Mouse (Mus musculus): ENCODE measurements around the gene Trip12. TPM values are rescaled to one million over a fixed set of nuclear protein-coding genes. Genes with fewer than 3 reads are reported as not detected.

Gene Trip12
- total RNA-seq, 2 experiments from 2014 or later, result 233 to 236 TPM

DNA sequence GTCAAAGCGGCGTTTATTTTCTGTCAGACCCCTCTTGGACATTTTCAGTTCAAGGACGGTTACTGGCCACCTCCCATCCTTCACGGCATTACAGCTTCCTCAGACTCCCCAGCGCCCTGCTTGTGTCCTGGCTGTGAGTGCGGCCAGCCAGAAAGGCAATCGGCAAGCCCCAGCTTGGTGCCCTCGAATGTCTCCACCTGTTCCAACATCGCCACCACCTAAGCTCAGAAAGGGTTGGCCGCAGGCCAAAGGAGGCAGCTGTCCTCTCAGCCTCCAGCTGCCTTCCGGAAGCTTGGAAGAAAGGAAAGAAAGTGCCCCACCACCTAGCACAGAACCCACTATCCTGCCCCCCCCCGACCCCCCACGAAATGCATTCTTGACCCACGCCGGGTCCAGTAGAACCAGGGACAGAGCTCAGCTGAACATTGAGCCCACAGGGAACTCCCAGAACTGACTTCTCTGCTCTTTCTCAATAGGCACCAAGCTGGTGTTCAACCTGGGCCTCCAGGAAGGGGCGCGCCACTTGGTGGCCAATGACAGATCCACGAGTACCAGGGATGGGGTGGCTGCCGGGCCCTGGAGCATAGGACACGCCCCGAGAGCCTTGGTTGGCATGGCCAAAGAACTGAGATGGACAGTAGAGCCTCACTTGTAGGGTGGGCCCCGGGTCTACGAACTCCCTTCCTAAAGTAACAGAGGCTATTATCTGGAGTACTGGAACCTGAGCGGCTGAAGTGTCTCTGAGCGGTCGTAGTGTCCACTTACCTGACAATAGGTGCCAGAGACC lies 145.4 kb downstream of the Trip12 start:
- intact Hi-C loops (cut with DNase I), result loop anchor here (10.0 kb wide), 2 partner anchors 260 to 970 kb away; no protein-coding TSS in a partner anchor
- DNase-seq, result no peak

DNA sequence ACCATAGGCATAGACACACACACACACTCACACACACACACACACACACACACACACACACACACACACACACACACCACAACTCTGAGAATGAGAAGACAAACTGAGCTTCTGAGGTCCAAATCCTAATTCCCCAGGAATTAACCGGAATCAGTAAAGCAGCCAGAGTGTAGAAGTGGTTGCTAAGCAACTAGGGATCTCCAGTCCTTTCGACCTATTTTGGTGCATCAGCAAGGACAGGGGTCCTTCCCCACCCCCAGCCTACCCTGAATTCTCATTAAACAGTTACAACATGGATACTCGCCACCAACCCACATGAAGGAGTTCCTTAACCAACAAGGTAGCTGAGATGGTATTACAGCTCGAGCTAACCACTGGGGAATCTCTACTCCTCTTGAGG lies 162.4 kb downstream of the Trip12 start:
- DNase-seq, result no peak
- intact Hi-C loops (cut with DNase I), result no loop called here

Small RNA genes lying within 50 kb of the gene (microRNA-seq; reads per million reads assigned to microRNA genes)
- gene Mir5126, result 0 to 2.8 reads per million in 2 experiments

Other genes with a start within 250 kb of the Trip12 start
- under 1 TPM; 0.25 to 0.31 TPM for gene Dner, start 144.3 kb downstream of the Trip12 start, total RNA-seq (2021)
- gene Fbxo36, start 675 bp downstream of the Trip12 start, total RNA-seq (2021), result 1 to 10 TPM; 2.6 TPM
- under 1 TPM in 1 of 2 experiments, not detected in 1; 0.17 TPM for gene Slc16a14, start 94.6 kb upstream of the Trip12 start, total RNA-seq (2021)

All from heart, postnatal 10 days (tissue).